Mouse (Mus musculus) intestine, embryonic 14.5 days (tissue): Measurements from ENCODE around the gene Fgf22. TPM values are rescaled to one million over a fixed set of nuclear protein-coding genes. Genes with fewer than 3 reads are reported as not detected.

ENCODE experiments used
- ATAC-seq: fragments of 200-750 bp; cut with Nextera tagmentation; replicated peaks from 2 replicates; pipeline ENCODE4 v1.8.0; 2017; ENCODE audit warnings: low read depth, moderate number of reproducible peaks, moderate TSS enrichment, moderate library complexity; ENCODE audit not compliant: low FRiP score, low TSS enrichment
- DNase-seq: peaks from one replicate; pipeline ENCODE4 v3.0.0-alpha.2; 2018; ENCODE audit warnings: low spot score
- H3K27ac ChIP-seq: fragments of 300-500 bp; sonication (generic); 2 replicates; pipeline ENCODE4 v1.5.1; 2014; ENCODE audit warnings: low read depth, mild to moderate bottlenecking, control low read depth
- H3K27me3 ChIP-seq: fragments of 300-500 bp; sonication (generic); replicated peaks from 2 replicates; pipeline ENCODE4 v1.6.1; 2014; ENCODE audit warnings: low read length, control low read depth; ENCODE audit not compliant: control insufficient read depth, insufficient read depth
- H3K36me3 ChIP-seq: fragments of 300-500 bp; sonication (generic); 2 replicates; pipeline ENCODE4 v1.6.1; 2014; ENCODE audit warnings: low read length, control low read depth; ENCODE audit not compliant: control insufficient read depth, insufficient read depth
- H3K4me1 ChIP-seq: fragments of 300-500 bp; sonication (generic); replicated peaks from 2 replicates; pipeline ENCODE4 v1.6.1; 2014; ENCODE audit warnings: low read length, control low read depth, mixed read lengths; ENCODE audit not compliant: control insufficient read depth, insufficient read depth
- H3K4me2 ChIP-seq: fragments of 300-500 bp; sonication (generic); 2 replicates; pipeline ENCODE4 v1.6.1; 2014; ENCODE audit warnings: low read length
- H3K4me3 ChIP-seq: fragments of 300-500 bp; sonication (generic); 2 replicates; pipeline ENCODE4 v1.5.1; 2014; ENCODE audit warnings: low read depth, low read length, control low read depth, mixed read lengths
- H3K9ac ChIP-seq: fragments of 300-500 bp; sonication (generic); 2 replicates; pipeline ENCODE4 v1.6.1; 2014; ENCODE audit warnings: mild to moderate bottlenecking, low read length
- H3K9me3 ChIP-seq: fragments of 300-500 bp; sonication (generic); 2 replicates; pipeline ENCODE4 v1.6.1; 2016; ENCODE audit warnings: low read length, control low read depth; ENCODE audit not compliant: control insufficient read depth
- WGBS: fragments of 180-500 bp; shearing (Covaris S2); extraction: QIAGEN DNeasy Blood & Tissue Kit; methylation state at CpG from one replicate; pipeline ENCODE4 v1.1.7; 2014; 5-methylcytosine and 5-hydroxymethylcytosine counted together
- polyA plus RNA-seq: library from polyadenylated mRNA; unstranded; fragments of >200 nt; fragmentation: Nextera tagmentation; extraction: Ambion mirVana; gene quantifications from 2 replicates; pipeline ENCODE4 v1.2.1, GENCODE M21; 2014

Gene Fgf22
- polyA plus RNA-seq, 1 experiment from 2014 or later = 0.26 TPM

DNA sequence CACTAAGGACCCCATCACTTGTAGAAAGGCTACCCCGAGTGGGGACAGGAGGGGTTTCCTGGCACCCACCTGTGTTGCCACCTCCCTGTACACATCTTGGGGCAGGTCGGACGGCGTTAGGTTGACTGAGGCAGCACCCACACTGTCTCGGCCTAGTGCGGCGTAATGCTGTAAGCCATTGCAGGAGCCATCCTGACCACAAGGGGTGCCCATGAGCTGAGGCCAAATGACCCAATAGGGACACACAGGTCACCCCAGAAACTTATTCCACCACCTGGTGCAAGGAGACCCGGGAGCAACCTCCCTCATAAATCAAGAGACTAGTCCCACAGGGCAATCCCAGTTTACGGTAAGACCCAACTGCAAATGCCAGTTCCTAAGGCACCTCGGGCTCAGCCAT, 16.6 kb upstream of the Fgf22 start:
- WGBS = 91% methylated on average over 10 of the region's 10 CpGs
- Histone ChIP-seq H3K27ac (no peak overlapping the region), H3K4me3 (no peak overlapping the region), H3K4me1 (no peaks in the 10 kb centered on the region), H3K36me3 (peaks cover 74% of the 10 kb centered on the region), H3K9ac (no peak overlapping the region), H3K9me3 (peaks cover 65% of the 10 kb centered on the region), H3K27me3 (no peaks in the 10 kb centered on the region; the same call in 1 of the 2 replicates), H3K4me2 (no peak overlapping the region)
- DNase-seq = no peak
- ATAC-seq = no peak

- no peaks in the 10 kb centered on the region; the same call in 1 of the 2 replicates for H3K27me3 ChIP-seq
- H3K4me2 ChIP-seq = no peak overlapping the region
- peaks cover 82% of the 10 kb centered on the region for H3K36me3 ChIP-seq
- no peak overlapping the region for H3K27ac ChIP-seq
- H3K9ac ChIP-seq = no peak overlapping the region
- no peak overlapping the region for H3K4me3 ChIP-seq
- DNase-seq (no peak), ATAC-seq (0 out of 2 replicates have a peak, but pooled peaks have one; percentile 9)
- WGBS = 97% methylated on average over 28 of the region's 28 CpGs
- peaks cover 65% of the 10 kb centered on the region for H3K9me3 ChIP-seq
- no peaks in the 10 kb centered on the region for H3K4me1 ChIP-seq
These were observed 15.6 kb upstream of the Fgf22 start for GRCm38 (mm10) chr10:79739234-79739633.

DNA sequence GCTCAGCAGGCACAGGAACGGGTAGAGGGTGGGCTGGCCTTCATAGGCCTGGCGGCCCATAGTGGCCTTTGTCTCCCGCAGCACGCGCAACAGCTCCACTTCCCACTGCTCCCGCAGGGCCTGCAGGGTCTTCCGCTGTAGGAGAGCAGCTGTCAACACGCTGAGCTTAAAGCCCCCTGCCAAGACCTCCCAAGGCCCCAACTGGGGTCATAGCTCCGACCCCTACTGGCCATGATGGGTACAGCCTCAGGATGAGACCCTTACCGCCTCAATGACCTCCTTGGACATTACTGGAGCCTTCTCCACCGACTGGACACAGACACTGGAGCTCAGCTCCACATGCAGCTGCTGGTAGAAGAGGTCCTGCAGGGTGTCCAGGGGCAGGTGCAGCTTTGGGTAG, 14.0 kb upstream of the Fgf22 start:
- WGBS = 79% methylated on average over 11 of the region's 11 CpGs
- H3K27me3 ChIP-seq = no peaks in the 10 kb centered on the region; the same call in 1 of the 2 replicates
- peaks cover 55% of the 10 kb centered on the region for H3K9me3 ChIP-seq
- peaks cover 4% of the 10 kb centered on the region; the same call in 1 of the 2 replicates for H3K4me1 ChIP-seq
- H3K9ac ChIP-seq = no peak overlapping the region
- ATAC-seq (no peak), DNase-seq (no peak)
- no peak overlapping the region for H3K4me2 ChIP-seq
- peaks cover 86% of the 10 kb centered on the region for H3K36me3 ChIP-seq
- H3K27ac ChIP-seq = no peak overlapping the region
- no peak overlapping the region for H3K4me3 ChIP-seq

DNA sequence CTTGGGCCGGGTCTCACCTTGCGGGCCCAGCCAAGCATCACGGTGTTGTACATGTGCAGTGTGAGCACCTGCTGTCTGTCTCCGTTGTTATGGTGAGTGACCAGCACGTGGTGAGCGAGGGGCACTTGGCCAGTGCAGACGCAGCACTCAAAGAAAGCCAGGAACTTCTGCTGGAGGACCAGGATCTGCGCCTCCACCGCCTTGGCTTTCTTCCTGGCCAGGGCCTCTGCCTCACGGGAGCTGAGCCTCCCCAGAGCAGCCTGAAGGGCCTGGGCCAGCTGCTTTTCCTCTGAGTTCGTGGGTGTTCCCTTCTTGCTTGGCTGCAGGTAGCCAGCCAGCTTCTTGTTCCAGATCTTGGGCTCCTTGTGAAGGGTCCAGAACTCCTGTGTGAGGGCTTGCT, 11.7 kb upstream of the Fgf22 start:
- 92% methylated on average over 11 of the region's 11 CpGs for WGBS
- Histone ChIP-seq H3K9ac (no peak overlapping the region), H3K27me3 (no peaks in the 10 kb centered on the region), H3K4me1 (peaks cover 4% of the 10 kb centered on the region; the same call in 1 of the 2 replicates), H3K4me3 (no peak overlapping the region), H3K9me3 (peaks cover 33% of the 10 kb centered on the region), H3K27ac (no peak overlapping the region), H3K4me2 (no peak overlapping the region), H3K36me3 (peaks cover 63% of the 10 kb centered on the region)
- ATAC-seq (no peak), DNase-seq (no peak)

DNA sequence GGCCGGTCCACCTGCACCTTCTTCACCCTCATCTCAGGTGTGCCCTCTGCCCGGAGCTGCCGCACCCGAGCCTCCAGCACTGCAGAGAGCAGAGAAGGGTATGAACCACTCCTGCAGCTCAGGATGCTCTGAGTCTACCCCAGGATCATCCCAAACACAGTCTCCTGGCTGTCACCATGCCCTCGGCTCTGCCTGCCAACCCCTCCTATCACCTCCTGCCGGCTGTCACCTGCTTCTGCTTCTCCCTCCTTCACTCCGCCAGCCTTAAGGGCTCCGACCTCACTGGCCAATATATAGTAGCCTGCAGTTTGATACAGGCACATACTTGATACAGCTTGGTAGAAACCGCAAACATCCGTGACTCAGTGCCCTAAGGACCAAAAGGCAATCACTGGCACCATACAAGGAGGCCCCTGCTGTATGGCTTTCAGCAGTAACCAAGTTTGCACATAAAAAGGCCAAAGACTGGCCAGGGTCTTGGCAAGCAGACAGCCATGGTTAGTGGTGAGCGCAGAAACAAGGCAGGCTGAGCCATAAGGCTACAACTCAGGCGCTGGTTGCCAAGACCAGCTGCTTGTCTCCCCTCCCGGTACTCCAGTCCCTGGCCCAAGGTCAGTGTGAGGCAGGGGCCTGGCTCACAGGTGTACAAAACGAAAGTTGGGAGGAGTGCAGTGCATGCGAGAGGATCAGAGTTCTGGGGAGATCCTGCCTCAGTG, 11.1 kb upstream of the Fgf22 start:
- H3K36me3 ChIP-seq = peaks cover 56% of the 10 kb centered on the region
- H3K4me1 ChIP-seq = peaks cover 4% of the 10 kb centered on the region; the same call in 1 of the 2 replicates
- H3K27me3 ChIP-seq = no peaks in the 10 kb centered on the region
- ATAC-seq (no peak), DNase-seq (no peak)
- H3K27ac ChIP-seq = no peak overlapping the region
- H3K4me2 ChIP-seq = no peak overlapping the region
- H3K4me3 ChIP-seq = no peak overlapping the region
- no peak overlapping the region for H3K9ac ChIP-seq
- peaks cover 27% of the 10 kb centered on the region for H3K9me3 ChIP-seq
- WGBS = 92% methylated on average over 15 of the region's 15 CpGs

DNA sequence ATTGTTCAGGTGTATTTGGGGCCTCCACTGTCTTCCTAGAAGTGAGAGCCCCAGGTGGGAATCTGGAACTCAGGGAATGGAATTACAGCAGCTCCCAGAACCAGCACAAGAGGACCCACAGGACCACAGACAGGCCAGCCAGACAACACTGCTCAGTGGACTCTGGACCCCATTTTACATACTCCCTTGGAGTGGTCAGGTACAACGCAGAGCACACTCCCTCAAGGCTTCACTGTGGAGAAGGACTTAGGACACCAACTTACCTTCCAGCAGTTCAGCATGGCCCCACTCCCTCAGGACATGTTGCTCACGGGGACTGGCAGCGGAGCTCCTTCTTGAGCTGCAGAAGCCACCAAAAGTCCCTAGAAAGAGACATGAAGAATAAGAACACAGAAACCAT, 9.5 kb upstream of the Fgf22 start:
- ATAC-seq (no peak), DNase-seq (no peak)
- Histone ChIP-seq H3K36me3 (peaks cover 40% of the 10 kb centered on the region), H3K27ac (no peak overlapping the region), H3K27me3 (no peaks in the 10 kb centered on the region), H3K9ac (no peak overlapping the region), H3K4me3 (peak overlapping the region; percentile 74), H3K4me1 (peaks cover 4% of the 10 kb centered on the region; the same call in 1 of the 2 replicates), H3K4me2 (peak overlapping the region; percentile 71), H3K9me3 (peaks cover 11% of the 10 kb centered on the region)
- WGBS = 95% methylated on average over 3 of the region's 3 CpGs

DNA sequence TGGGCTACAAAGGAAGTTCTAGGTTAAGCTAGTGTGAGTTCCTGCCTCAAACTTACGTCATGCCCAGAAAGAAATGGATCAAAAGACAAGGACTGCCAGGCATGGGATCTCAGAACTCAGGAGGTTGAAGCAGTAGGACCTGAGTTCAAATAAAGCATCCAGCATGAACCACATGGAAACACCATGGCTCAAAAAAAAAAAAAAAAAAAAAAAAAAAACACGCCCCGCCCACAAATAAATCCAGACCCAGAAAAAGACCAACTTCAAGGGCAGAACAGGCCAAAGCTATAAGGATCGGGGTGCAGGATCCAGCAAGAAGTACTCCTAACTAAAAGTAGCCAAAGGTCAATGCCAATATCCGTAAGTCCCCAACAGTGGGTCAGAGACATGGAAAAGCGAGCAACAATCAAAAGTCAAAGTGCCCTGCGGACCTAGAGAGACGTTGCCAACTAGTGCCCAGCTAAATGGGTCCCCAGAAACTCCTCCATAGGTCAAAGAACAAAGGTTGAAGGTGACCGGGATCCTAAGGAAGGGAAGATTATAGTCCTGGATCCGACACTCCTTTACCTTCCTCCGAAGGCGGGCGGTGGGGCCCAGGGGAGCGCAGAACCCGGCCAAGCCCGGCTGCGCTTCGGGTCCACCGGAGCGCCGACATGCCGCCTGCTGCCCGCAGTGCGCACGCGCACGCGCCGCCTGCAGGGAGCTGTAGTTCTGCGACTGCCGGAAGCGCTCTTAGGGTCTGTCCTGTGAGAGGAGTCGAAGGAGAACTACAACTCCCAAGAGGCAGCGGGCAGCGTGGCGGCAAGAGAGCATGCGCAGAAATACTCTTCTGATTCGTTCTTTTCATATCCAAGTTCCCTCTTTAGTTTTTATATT, 8.7 kb upstream of the Fgf22 start, which contains the start of gene Polrmt:
TSS of gene Polrmt (minus strand) at position 684 of the 876 bp plus-strand sequence.
- peaks cover 4% of the 10 kb centered on the region; the same call in 1 of the 2 replicates for H3K4me1 ChIP-seq
- H3K36me3 ChIP-seq = peaks cover 33% of the 10 kb centered on the region
- WGBS = 3% methylated on average over 38 of the region's 38 CpGs
- ATAC-seq (peak; percentile 94), DNase-seq (peak; percentile 92)
- H3K4me2 ChIP-seq = peak within 1 kb of the TSS; percentile 71
- H3K27me3 ChIP-seq = no peaks in the 10 kb centered on the region
- no peak within 1 kb of the TSS for H3K27ac ChIP-seq
- H3K9ac ChIP-seq = peak within 1 kb of the TSS; percentile 56
- H3K9me3 ChIP-seq = peaks cover 4% of the 10 kb centered on the region
- peak within 1 kb of the TSS; percentile 74 for H3K4me3 ChIP-seq

DNA sequence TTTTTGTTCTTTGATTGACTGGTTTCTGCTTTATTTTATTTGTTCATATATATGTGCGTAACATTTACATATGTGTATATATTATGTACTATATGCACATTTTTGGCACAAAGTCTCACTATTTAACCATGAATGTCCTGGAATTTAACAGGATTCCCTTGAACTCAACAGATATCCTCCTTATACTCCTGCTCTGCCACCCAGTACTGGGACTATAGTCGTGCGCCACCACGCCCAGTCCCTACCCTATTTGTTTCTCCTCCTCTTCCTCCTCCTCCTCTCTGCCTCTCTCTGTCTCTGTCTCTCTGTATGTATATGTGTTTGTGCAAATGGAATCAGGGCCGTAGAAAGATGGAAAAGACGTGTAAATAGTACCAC, 8.1 kb upstream of the Fgf22 start:
- H3K4me1 ChIP-seq = peaks cover 4% of the 10 kb centered on the region; the same call in 1 of the 2 replicates
- no peaks in the 10 kb centered on the region for H3K27me3 ChIP-seq
- H3K4me2 ChIP-seq = peak overlapping the region; percentile 71
- no peak for DNase-seq
- H3K36me3 ChIP-seq = peaks cover 27% of the 10 kb centered on the region
- ATAC-seq = peak; percentile 52
- WGBS = 19% methylated on average over 6 of the region's 6 CpGs
- no peak overlapping the region for H3K4me3 ChIP-seq
- no peak overlapping the region for H3K27ac ChIP-seq
- H3K9ac ChIP-seq = no peak overlapping the region
- no peaks in the 10 kb centered on the region for H3K9me3 ChIP-seq
